Mouse (Mus musculus) heart, postnatal 0 days (tissue): ENCODE data around the gene Pigf. TPM values are rescaled to one million over a fixed set of nuclear protein-coding genes. Genes with fewer than 3 reads are reported as not detected.

Experiments
- ATAC-seq: fragments of 200-750 bp; cut with Nextera tagmentation; 2 replicates; pipeline ENCODE4 v1.8.0; 2017; ENCODE audit warnings: low read depth, moderate number of reproducible peaks, moderate library complexity; ENCODE audit not compliant: insufficient read depth
- DNase-seq: peaks from one replicate; pipeline ENCODE4 v3.0.0-alpha.2; 2016; ENCODE audit warnings: low spot score
- H3K27ac ChIP-seq: fragments of 300-500 bp; sonication (generic); 2 replicates; pipeline ENCODE4 v1.5.1; 2014; ENCODE audit warnings: low read depth, mild to moderate bottlenecking
- H3K27me3 ChIP-seq: fragments of 300-500 bp; sonication (generic); 2 replicates; pipeline ENCODE4 v1.6.1; 2014; ENCODE audit warnings: low read length, mixed read lengths; ENCODE audit not compliant: control insufficient read depth, insufficient read depth
- H3K36me3 ChIP-seq: fragments of 300-500 bp; sonication (generic); replicated peaks from 2 replicates; pipeline ENCODE4 v1.6.1; 2014; ENCODE audit warnings: low read length, mixed read lengths; ENCODE audit not compliant: control insufficient read depth, insufficient read depth
- H3K4me1 ChIP-seq: fragments of 300-500 bp; sonication (generic); 2 replicates; pipeline ENCODE4 v1.6.1; 2014; ENCODE audit warnings: antibody characterized with exemption; ENCODE audit not compliant: control insufficient read depth, insufficient read depth
- H3K4me2 ChIP-seq: fragments of 300-500 bp; sonication (generic); 2 replicates; pipeline ENCODE4 v1.6.1; 2014; ENCODE audit warnings: low read depth, mild to moderate bottlenecking, low read length, moderate library complexity
- H3K4me3 ChIP-seq: fragments of 300-500 bp; sonication (generic); 2 replicates; pipeline ENCODE4 v1.5.1; 2014; ENCODE audit warnings: low read depth, low read length
- H3K9ac ChIP-seq: fragments of 300-500 bp; sonication (generic); replicated peaks from 2 replicates; pipeline ENCODE4 v1.6.1; 2014; ENCODE audit warnings: low read depth, low read length, mixed read lengths
- H3K9me3 ChIP-seq: fragments of 300-500 bp; sonication (generic); replicated peaks from 2 replicates; pipeline ENCODE4 v1.6.1; 2016; ENCODE audit warnings: low read length; ENCODE audit not compliant: control insufficient read depth
- CTCF ChIP-seq: IDR thresholded peaks from 2 replicates; pipeline ENCODE4 v1.5.1; 2016; ENCODE audit warnings: antibody characterized with exemption, control low read depth, low read depth
- EP300 ChIP-seq: IDR thresholded peaks from 2 replicates; pipeline ENCODE4 v1.6.1; 2016; ENCODE audit warnings: antibody characterized with exemption, low read depth
- WGBS: fragments of 180-500 bp; shearing (Covaris S2); extraction: QIAGEN DNeasy Blood & Tissue Kit; methylation state at CpG from one replicate; pipeline ENCODE4 v1.1.7; 2014; 5-methylcytosine and 5-hydroxymethylcytosine counted together
- polyA plus RNA-seq: library from polyadenylated mRNA; unstranded; fragments of >200 nt; fragmentation: Nextera tagmentation; extraction: Ambion mirVana; gene quantifications from 2 replicates; pipeline ENCODE4 v1.2.1, GENCODE M21; 2015
- total RNA-seq: library from RNA; depleted of rRNA; stranded (reverse); fragments of >200 nt; gene quantifications from 2 replicates; pipeline ENCODE4 v1.2.3, GENCODE M21; 2014; ENCODE audit warnings: low replicate concordance

Pigf gene
- total and polyA plus RNA-seq, 2 experiments from 2014 or later: 9.0 to 10.1 TPM

DNA sequence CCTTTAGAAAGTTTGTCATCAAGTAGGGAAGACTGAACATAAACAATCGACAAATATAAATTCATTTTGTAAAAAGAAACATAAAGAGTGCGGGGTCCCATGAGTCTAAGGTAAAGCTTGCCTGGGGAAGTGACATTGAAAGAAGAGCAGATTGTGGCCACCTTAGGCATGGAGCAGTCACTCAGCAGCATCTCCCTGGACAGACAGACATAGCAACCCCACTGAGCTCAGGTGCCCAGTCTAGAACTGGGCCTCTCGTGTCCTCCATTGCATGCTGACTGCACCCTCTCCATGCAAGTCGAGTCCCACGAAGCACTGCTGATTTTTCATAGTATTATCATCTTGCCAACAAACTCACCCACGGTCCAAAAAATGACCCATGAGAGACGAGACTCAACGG, 19.6 kb upstream of the Pigf start:
- Histone ChIP-seq H3K27me3 (0 out of 2 replicates have a peak, but pooled peaks cover 3% of the 10 kb centered on the region), H3K4me3 (no peak overlapping the region), H3K4me2 (no peak overlapping the region), H3K36me3 (no peaks in the 10 kb centered on the region), H3K9me3 (no peaks in the 10 kb centered on the region), H3K9ac (no peak overlapping the region), H3K4me1 (no peaks in the 10 kb centered on the region), H3K27ac (no peak overlapping the region)
- 77% methylated on average over 8 of the region's 8 CpGs for WGBS
- TF ChIP-seq EP300 (no peak), CTCF (no peak)
- no peak for DNase-seq
- ATAC-seq: no peak

- H3K27ac ChIP-seq: no peak overlapping the region
- ATAC-seq (peak; percentile 80), DNase-seq (peak; percentile 89)
- 0 out of 2 replicates have a peak, but pooled peaks cover 3% of the 10 kb centered on the region for H3K27me3 ChIP-seq
- no peaks in the 10 kb centered on the region for H3K4me1 ChIP-seq
- TF ChIP-seq EP300 (no peak), CTCF (peak; percentile 100)
- H3K4me3 ChIP-seq: no peak overlapping the region
- H3K9ac ChIP-seq: no peak overlapping the region
- H3K9me3 ChIP-seq: no peaks in the 10 kb centered on the region
- H3K36me3 ChIP-seq: no peaks in the 10 kb centered on the region
- 4% methylated on average over 15 of the region's 15 CpGs for WGBS
- H3K4me2 ChIP-seq: no peak overlapping the region
These were observed 19.2 kb upstream of the Pigf start for GRCm38 (mm10) chr17:87044364-87044763.

- WGBS: 58% methylated on average over 19 of the region's 19 CpGs
- no peak for DNase-seq
- Histone ChIP-seq H3K27ac (no peak overlapping the region), H3K9ac (no peak overlapping the region), H3K27me3 (0 out of 2 replicates have a peak, but pooled peaks cover 3% of the 10 kb centered on the region), H3K4me2 (no peak overlapping the region), H3K4me3 (no peak overlapping the region), H3K4me1 (no peaks in the 10 kb centered on the region), H3K36me3 (peaks cover 10% of the 10 kb centered on the region; the same call in 1 of the 2 replicates), H3K9me3 (no peaks in the 10 kb centered on the region)
- TF ChIP-seq EP300 (no peak), CTCF (no peak)
- no peak for ATAC-seq
These were observed 16.5 kb upstream of the Pigf start for GRCm38 (mm10) chr17:87041739-87042138.

- no peaks in the 10 kb centered on the region for H3K9me3 ChIP-seq
- WGBS: 83% methylated on average over 5 of the region's 5 CpGs
- H3K36me3 ChIP-seq: peaks cover 25% of the 10 kb centered on the region
- no peak overlapping the region for H3K9ac ChIP-seq
- H3K4me1 ChIP-seq: no peaks in the 10 kb centered on the region
- ATAC-seq (no peak), DNase-seq (no peak)
- H3K27me3 ChIP-seq: no peaks in the 10 kb centered on the region
- no peak overlapping the region for H3K4me3 ChIP-seq
- H3K4me2 ChIP-seq: no peak overlapping the region
- H3K27ac ChIP-seq: no peak overlapping the region
- TF ChIP-seq CTCF: no peak
- no peak for TF ChIP-seq EP300
These were observed 13.3 kb upstream of the Pigf start for GRCm38 (mm10) chr17:87038496-87038895.

- DNase-seq (peak; percentile 67), ATAC-seq (no peak)
- no peaks in the 10 kb centered on the region for H3K27me3 ChIP-seq
- H3K9ac ChIP-seq: no peak overlapping the region
- H3K27ac ChIP-seq: no peak overlapping the region
- no peaks in the 10 kb centered on the region for H3K4me1 ChIP-seq
- no peak overlapping the region for H3K4me2 ChIP-seq
- no peak overlapping the region for H3K4me3 ChIP-seq
- H3K9me3 ChIP-seq: no peaks in the 10 kb centered on the region
- peaks cover 41% of the 10 kb centered on the region for H3K36me3 ChIP-seq
- TF ChIP-seq EP300: no peak
- peak; percentile 64 for TF ChIP-seq CTCF
- WGBS: 45% methylated on average over 9 of the region's 10 CpGs
These were observed 11.2 kb upstream of the Pigf start for GRCm38 (mm10) chr17:87036141-87037073.
